Mouse (Mus musculus): ENCODE results near the gene Vmn1r132.
"Not testable (repeated sequence)": the region's sequence is repeated elsewhere in the genome, so short reads cannot be mapped to it uniquely, and the experiment has no call there.

The Vmn1r132 gene

GRCm38 (mm10) chr7:21613792-21614191, at the start of gene Vmn1r132:
Vmn1r132 (plus strand) TSS chr7:21614092.
- not testable (repeated sequence) for DNase-seq
